Mouse (Mus musculus) cerebellum, adult 8-10 months (tissue): ENCODE results near the gene Olfr1209.

ENCODE experiments used
- DNase-seq: peaks from one replicate; pipeline ENCODE4 v3.0.0; 2022

Olfr1209 gene

DNA sequence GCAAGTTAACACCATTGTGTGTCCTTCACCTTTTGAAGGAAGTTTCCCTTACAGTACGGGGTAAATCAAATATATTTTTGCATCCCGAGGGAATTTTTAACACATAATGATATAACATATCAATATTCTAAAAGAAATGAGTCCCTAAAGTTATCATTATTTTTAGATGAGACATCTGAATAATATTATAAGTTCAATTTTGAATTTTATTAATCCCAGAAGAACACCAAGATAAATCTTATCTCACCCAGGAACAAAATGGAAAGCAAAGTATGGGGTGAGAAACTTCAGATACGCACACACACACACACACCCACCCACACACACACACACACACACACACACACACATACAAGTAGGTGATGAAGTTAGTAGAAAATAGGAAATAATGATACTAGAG, at the start of gene Olfr1209:
Gene Olfr1209 (minus strand): TSS at position 101 of the 400 bp plus-strand sequence.
- DNase-seq = no peak

DNA sequence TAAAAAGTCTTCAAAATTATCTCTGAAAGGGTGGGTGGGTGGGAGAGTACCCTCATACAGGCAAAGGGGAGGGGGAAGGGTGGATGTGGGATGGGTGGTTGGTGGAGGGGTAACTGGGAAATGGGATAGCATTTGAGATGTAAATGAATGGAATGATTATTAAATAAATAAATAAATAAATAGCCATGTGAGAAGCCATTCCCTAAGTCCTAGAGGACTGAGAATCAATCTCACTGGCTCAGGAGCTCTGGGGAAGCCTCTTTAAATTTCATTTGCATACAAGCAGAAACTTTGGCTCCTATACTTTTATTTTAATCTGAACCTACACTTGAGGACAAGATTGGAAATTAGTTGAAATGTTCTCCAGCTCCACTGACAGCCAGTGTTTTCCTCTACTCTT, 38.7 kb upstream of the Olfr1209 start, which contains the start of gene Olfr1212:
Gene Olfr1212 (plus strand): TSS at position 301 of the 400 bp plus-strand sequence.
- DNase-seq = no peak

- DNase-seq = no peak
Measured at GRCm38 (mm10) chr2:88938011-88938410, 23.1 kb upstream of the Olfr1209 start, which contains the start of gene Olfr1211. TSS of gene Olfr1211 (minus strand) at chr2:88938111.

GRCm38 (mm10) chr2:88902211-88902610, 12.7 kb downstream of the Olfr1209 start, which contains the start of gene Olfr1208:
TSS of gene Olfr1208 (minus strand) at chr2:88902311.
- DNase-seq = no peak

DNA sequence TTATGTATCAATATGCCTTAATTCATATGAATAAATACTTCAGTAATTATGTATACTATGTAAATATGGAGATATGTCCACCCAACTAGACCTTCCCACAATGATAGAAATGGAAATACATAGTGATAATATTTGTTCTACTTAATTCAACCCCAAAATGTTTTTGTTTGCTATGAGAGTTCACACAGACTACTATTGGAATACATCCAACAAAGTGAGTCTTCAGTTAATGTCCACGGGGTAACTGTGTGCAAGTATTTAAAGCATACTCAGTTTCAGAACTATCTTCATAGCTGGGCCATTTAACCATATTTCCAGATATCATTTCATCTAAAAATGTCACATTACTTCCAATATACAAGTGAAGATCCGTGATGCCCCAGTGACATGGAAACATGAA, 52.0 kb downstream of the Olfr1209 start, which contains the start of gene Olfr1206:
Gene Olfr1206 (plus strand): TSS at position 301 of the 400 bp plus-strand sequence.
- DNase-seq = no peak
